In genomic region chr3:32343371-32343770, GRCm38 (mm10) we compare ENCODE assay signal across 21 mouse cellular contexts. TPM values are rescaled to one million over a fixed set of nuclear protein-coding genes. Genes with fewer than 3 reads are reported as not detected.
DNase-seq lines count a peak whose midpoint lies in the region; ATAC-seq and TF ChIP-seq lines count a peak whose summit lies in the region.
"Had no signal": no experiment of that assay in that cellular context is flagged by ENCODE, and none has a peak within 500 bp of the region (broad histone marks: within the 10 kb centered on the region; RNA-seq: fewer than 3 reads in every experiment).

No protein-coding gene starts in this region.

- no peak overlapping the region for H3K4me2 ChIP-seq in hindbrain, embryonic 15.5 days
- H3K4me2 ChIP-seq in hindbrain, embryonic 11.5 days (replicated peaks; ENCODE audit: low read depth, low read length), result no peak overlapping the region
- H3K4me2 ChIP-seq in limb, embryonic 14.5 days (replicated peaks; ENCODE audit: low read depth, low read length, severe bottlenecking), result no peak overlapping the region
- H3K4me2 ChIP-seq: forebrain, embryonic 13.5 days; heart, embryonic 11.5 days; limb, embryonic 13.5 days; lung, embryonic 15.5 days had no signal

- no peak overlapping the region for H3K27ac ChIP-seq in cerebellum, adult 2 months (ENCODE audit: insufficient read depth, low read length)
- H3K27ac ChIP-seq in hindbrain, embryonic 15.5 days (replicated peaks), result 0 out of 2 replicates have a peak overlapping the region, but pooled peaks have one; percentile 45
- H3K27ac ChIP-seq in hindbrain, embryonic 11.5 days (ENCODE audit: low read depth, low read length), result no peak overlapping the region
- 0 out of 2 replicates have a peak overlapping the region, but pooled peaks have one; percentile 13 for H3K27ac ChIP-seq in limb, embryonic 14.5 days (replicated peaks; ENCODE audit: low read depth, low read length)
- no peak overlapping the region for H3K27ac ChIP-seq in limb, embryonic 10.5 days
- H3K27ac ChIP-seq: forebrain, embryonic 13.5 days; kidney, postnatal 0 days; limb, embryonic 13.5 days; liver, embryonic 14.5 days; lung, embryonic 15.5 days; stomach, postnatal 0 days had no signal

- no peak for TF ChIP-seq CTCF in cerebellum, adult 2 months (IDR thresholded peaks at IDR 0.05; ENCODE audit: borderline replicate concordance, insufficient read depth, low read depth, low read length)

- peaks cover 6% of the 10 kb centered on the region; the same call in 1 of the 2 replicates for H3K4me1 ChIP-seq in cerebellum, adult 2 months (ENCODE audit: control insufficient read depth, insufficient read depth, low read length)
- H3K4me1 ChIP-seq in hindbrain, embryonic 15.5 days (replicated peaks), result no peaks in the 10 kb centered on the region
- no peaks in the 10 kb centered on the region for H3K4me1 ChIP-seq in hindbrain, embryonic 11.5 days (replicated peaks; ENCODE audit: control insufficient read depth, insufficient read depth, low read length)
- no peaks in the 10 kb centered on the region for H3K4me1 ChIP-seq in limb, embryonic 14.5 days (ENCODE audit: control insufficient read depth, insufficient read depth, low read length)
- no peaks in the 10 kb centered on the region for H3K4me1 ChIP-seq in limb, embryonic 10.5 days
- H3K4me1 ChIP-seq: limb, embryonic 13.5 days; lung, embryonic 15.5 days had no signal

- no peaks in the 10 kb centered on the region for H3K27me3 ChIP-seq in cerebellum, adult 2 months (ENCODE audit: control insufficient read depth, insufficient read depth, low read length)
- H3K27me3 ChIP-seq in hindbrain, embryonic 15.5 days, result no peaks in the 10 kb centered on the region
- H3K27me3 ChIP-seq in hindbrain, embryonic 11.5 days (ENCODE audit: control insufficient read depth, insufficient read depth, low read length), result no peaks in the 10 kb centered on the region
- H3K27me3 ChIP-seq in limb, embryonic 14.5 days (ENCODE audit: control insufficient read depth, insufficient read depth, low read length), result no peaks in the 10 kb centered on the region
- H3K27me3 ChIP-seq in limb, embryonic 10.5 days (ENCODE audit: low read depth, poor library complexity, severe bottlenecking), result no peaks in the 10 kb centered on the region
- H3K27me3 ChIP-seq: forebrain, embryonic 13.5 days; limb, embryonic 13.5 days; lung, embryonic 15.5 days had no signal

- no peak overlapping the region for H3K4me3 ChIP-seq in cerebellum, adult 2 months (replicated peaks; ENCODE audit: insufficient read depth, low read depth, low read length)
- no peak overlapping the region for H3K4me3 ChIP-seq in hindbrain, embryonic 15.5 days
- H3K4me3 ChIP-seq in hindbrain, embryonic 11.5 days (ENCODE audit: low read depth, low read length), result no peak overlapping the region
- H3K4me3 ChIP-seq in limb, embryonic 14.5 days (replicated peaks; ENCODE audit: low read length), result no peak overlapping the region
- no peak overlapping the region for H3K4me3 ChIP-seq in limb, embryonic 10.5 days
- H3K4me3 ChIP-seq: forebrain, embryonic 13.5 days; limb, embryonic 13.5 days; lung, embryonic 15.5 days; myocyte had no signal

- peak; percentile 33 to 43 for DNase-seq in cerebellum, adult 2 months
- no peak for DNase-seq in cerebellum, adult 8-10 months
- DNase-seq in hindbrain, embryonic 11.5 days (ENCODE audit: low spot score), result no peak
- no peak for DNase-seq in limb, embryonic 14.5 days (ENCODE audit: low spot score)
- no peak for DNase-seq in limb, embryonic 10.5 days (ENCODE audit: low spot score)
- DNase-seq in brain, adult 2 months (ENCODE audit: low read depth, low spot score), result peak; percentile 34
- no peak for DNase-seq in ovary, postnatal 10 days (ENCODE audit: low spot score)
- DNase-seq: adrenal gland, postnatal 25 days; heart, postnatal 10 days; kidney, adult 18-20 months; lung, postnatal 4 days; retina, postnatal 1 day had no signal

- 35% methylated on average over 12 of the region's 12 CpGs for WGBS in cerebellum, adult 2 months
- 77% methylated on average over 12 of the region's 12 CpGs for WGBS in hindbrain, embryonic 15.5 days
- 92% methylated on average over 12 of the region's 12 CpGs for WGBS in hindbrain, embryonic 11.5 days
- 84% methylated on average over 12 of the region's 12 CpGs for WGBS in limb, embryonic 14.5 days
- WGBS in limb, embryonic 10.5 days, result 93% methylated on average over 12 of the region's 12 CpGs

- H3K9ac ChIP-seq in hindbrain, embryonic 15.5 days, result no peak overlapping the region
- no peak overlapping the region for H3K9ac ChIP-seq in hindbrain, embryonic 11.5 days (ENCODE audit: low read depth, low read length)
- no peak overlapping the region for H3K9ac ChIP-seq in limb, embryonic 14.5 days (ENCODE audit: low read depth, low read length, severe bottlenecking)
- H3K9ac ChIP-seq: forebrain, embryonic 13.5 days; limb, embryonic 13.5 days; liver, embryonic 14.5 days; lung, embryonic 15.5 days had no signal

- TF ChIP-seq POLR2A in cerebellum, adult 2 months (IDR thresholded peaks at IDR 0.05; ENCODE audit: borderline replicate concordance, insufficient read depth, low read length), result no peak
- TF ChIP-seq POLR2A in limb, embryonic 14.5 days (IDR thresholded peaks at IDR 0.05; ENCODE audit: borderline replicate concordance, extremely low read depth, insufficient read depth, insufficient read length), result no peak

- no peaks in the 10 kb centered on the region for H3K9me3 ChIP-seq in hindbrain, embryonic 15.5 days
- no peaks in the 10 kb centered on the region for H3K9me3 ChIP-seq in hindbrain, embryonic 11.5 days (ENCODE audit: control insufficient read depth, low read length)
- no peaks in the 10 kb centered on the region for H3K9me3 ChIP-seq in limb, embryonic 14.5 days (ENCODE audit: control insufficient read depth, low read length)
- H3K9me3 ChIP-seq in limb, embryonic 10.5 days (replicated peaks), result no peaks in the 10 kb centered on the region
- H3K9me3 ChIP-seq: forebrain, embryonic 13.5 days; limb, embryonic 13.5 days; lung, embryonic 15.5 days had no signal

- ATAC-seq in hindbrain, embryonic 15.5 days (ENCODE audit: low FRiP score, low read depth), result peak; percentile 71; the same call in 1 of the 2 replicates
- no peak for ATAC-seq in hindbrain, embryonic 11.5 days (ENCODE audit: low FRiP score)
- no peak for ATAC-seq in limb, embryonic 14.5 days (ENCODE audit: low FRiP score, low read depth)
- ATAC-seq: forebrain, embryonic 13.5 days had no signal

- peaks cover 30% of the 10 kb centered on the region for H3K36me3 ChIP-seq in hindbrain, embryonic 15.5 days
- H3K36me3 ChIP-seq in hindbrain, embryonic 11.5 days (ENCODE audit: control insufficient read depth, insufficient read depth, low read length), result peaks cover 2% of the 10 kb centered on the region; the same call in 1 of the 2 replicates
- peaks cover 27% of the 10 kb centered on the region for H3K36me3 ChIP-seq in limb, embryonic 14.5 days (ENCODE audit: control insufficient read depth, insufficient read depth, low read length)
- peaks cover 24% of the 10 kb centered on the region for H3K36me3 ChIP-seq in limb, embryonic 10.5 days
- H3K36me3 ChIP-seq: lung, embryonic 15.5 days had no signal

RNA-seq across cellular contexts. Expression of gene Zmat3, which starts 22.4 kb away (rescaled TPM):
- 43.8 and 44.8 TPM in 2 replicates for polyA plus RNA-seq in cerebellum, adult 2 months (2012; rRNA removed)
- 7.9 and 8.2 TPM in 2 replicates for polyA plus RNA-seq in hindbrain, embryonic 15.5 days (2015; fragmentation: Nextera tagmentation; extraction: Ambion mirVana)
- 10.7 and 11.6 TPM in 2 replicates for polyA plus RNA-seq in hindbrain, embryonic 11.5 days (2014; fragmentation: Nextera tagmentation; extraction: Ambion mirVana)
- 12.6 and 15.1 TPM in 2 replicates for polyA plus RNA-seq in limb, embryonic 14.5 days (2012; rRNA removed)
- polyA plus RNA-seq in limb, embryonic 14.5 days (2014; fragmentation: Nextera tagmentation; extraction: Ambion mirVana), result 7.1 and 7.7 TPM in 2 replicates
- 4.7 and 5.4 TPM in 2 replicates for polyA plus RNA-seq in limb, embryonic 10.5 days (2016; fragmentation: Nextera tagmentation; extraction: Ambion mirVana)

RNA-seq across cellular contexts. Expression of gene Pik3ca, which starts 54.1 kb away (rescaled TPM):
- polyA plus RNA-seq in cerebellum, adult 2 months (2012; rRNA removed), result 29.0 and 29.7 TPM in 2 replicates
- 10.8 and 12.8 TPM in 2 replicates for polyA plus RNA-seq in hindbrain, embryonic 15.5 days (2015; fragmentation: Nextera tagmentation; extraction: Ambion mirVana)
- polyA plus RNA-seq in hindbrain, embryonic 11.5 days (2014; fragmentation: Nextera tagmentation; extraction: Ambion mirVana), result 17.8 and 21.6 TPM in 2 replicates
- polyA plus RNA-seq in limb, embryonic 14.5 days (2012; rRNA removed), result 17.1 and 20.7 TPM in 2 replicates
- polyA plus RNA-seq in limb, embryonic 14.5 days (2014; fragmentation: Nextera tagmentation; extraction: Ambion mirVana), result 17.0 and 21.8 TPM in 2 replicates
- polyA plus RNA-seq in limb, embryonic 10.5 days (2016; fragmentation: Nextera tagmentation; extraction: Ambion mirVana), result 8.3 and 8.6 TPM in 2 replicates

Comparison
In these comparisons a context has a peak if more than half of its experiments do, and no peak if none do; other contexts are left out.
1. DNase-seq: peak in cerebellum, adult 2 months (2 of 2) and brain, adult 2 months (single experiment); none in cerebellum, adult 8-10 months (single experiment), hindbrain, embryonic 11.5 days (single experiment), limb, embryonic 14.5 days (single experiment), limb, embryonic 10.5 days (single experiment) and ovary, postnatal 10 days (single experiment).
2. H3K27ac ChIP-seq: peak in hindbrain, embryonic 15.5 days (single experiment) and limb, embryonic 14.5 days (single experiment); none in cerebellum, adult 2 months (single experiment), hindbrain, embryonic 11.5 days (single experiment) and limb, embryonic 10.5 days (single experiment).